Mouse (Mus musculus) MEL (cell line): ENCODE measurements around the gene Tor4a.

Experiments used
- CHD1 ChIP-seq: IDR thresholded peaks from 2 replicates; pipeline ENCODE4 v1.6.1; 2012; ENCODE audit warnings: low read depth, mild to moderate bottlenecking, inconsistent platforms, low read length, improper control_type of control experiment
- CTCF ChIP-seq, 3 experiments: IDR thresholded peaks in 2 of 3; conservative IDR thresholded peaks in 1 of 3; 2 replicates each; pipeline ENCODE4 v1.5.1; 2011 to 2012; ENCODE audit warnings: low read length in 3 of 3, low read depth in 2 of 3, mild to moderate bottlenecking in 2 of 3, improper control_type of control experiment in 1 of 3, inconsistent platforms in 1 of 3, mixed read lengths in 1 of 3, moderate library complexity in 1 of 3; ENCODE audit not compliant: control insufficient read depth in 1 of 3, insufficient read depth in 1 of 3, poor library complexity in 1 of 3, severe bottlenecking in 1 of 3
- E2F4 ChIP-seq: IDR thresholded peaks from 2 replicates; pipeline ENCODE4 v1.6.1; 2011; ENCODE audit warnings: low read depth, low read length, improper control_type of control experiment, borderline replicate concordance
- EP300 ChIP-seq, 2 experiments: IDR thresholded peaks; 2 replicates each; pipeline ENCODE4 v1.6.1; 2011; ENCODE audit warnings: improper control_type of control experiment in 2 of 2, low read length in 2 of 2, low read depth in 1 of 2, mild to moderate bottlenecking in 1 of 2
- GATA1 ChIP-seq: IDR thresholded peaks from 2 replicates; pipeline ENCODE4 v1.6.1; 2011; ENCODE audit warnings: low read depth, low read length, improper control_type of control experiment
- MAX ChIP-seq: IDR thresholded peaks from 2 replicates; pipeline ENCODE4 v1.6.1; 2011; ENCODE audit warnings: low read length, improper control_type of control experiment
- MYB ChIP-seq: IDR thresholded peaks from 2 replicates; pipeline ENCODE4 v1.6.1; 2011; ENCODE audit warnings: mild to moderate bottlenecking, low read depth, low read length, improper control_type of control experiment
- POLR2A ChIP-seq, 2 experiments: IDR thresholded peaks; 2 replicates each; pipeline ENCODE4 v1.6.1; 2011 to 2012; ENCODE audit warnings: low read length in 2 of 2, mild to moderate bottlenecking in 2 of 2, control low read depth in 1 of 2, improper control_type of control experiment in 1 of 2, low read depth in 1 of 2, moderate library complexity in 1 of 2; ENCODE audit not compliant: control insufficient read depth in 1 of 2, insufficient read depth in 1 of 2, poor library complexity in 1 of 2
- TCF12 ChIP-seq: IDR thresholded peaks from 2 replicates; pipeline ENCODE4 v1.6.1; 2014; ENCODE audit warnings: low read depth, mild to moderate bottlenecking, inconsistent platforms, low read length, improper control_type of control experiment, moderate library complexity
- USF1 ChIP-seq: IDR thresholded peaks from 2 replicates; pipeline ENCODE4 v1.6.1; 2014; ENCODE audit warnings: low read depth, mild to moderate bottlenecking, inconsistent platforms, low read length, improper control_type of control experiment, moderate library complexity
- ZNF384 ChIP-seq: IDR thresholded peaks from 2 replicates; pipeline ENCODE4 v1.6.1; 2012; ENCODE audit warnings: low read depth, mild to moderate bottlenecking, inconsistent platforms, low read length, improper control_type of control experiment

DNA sequence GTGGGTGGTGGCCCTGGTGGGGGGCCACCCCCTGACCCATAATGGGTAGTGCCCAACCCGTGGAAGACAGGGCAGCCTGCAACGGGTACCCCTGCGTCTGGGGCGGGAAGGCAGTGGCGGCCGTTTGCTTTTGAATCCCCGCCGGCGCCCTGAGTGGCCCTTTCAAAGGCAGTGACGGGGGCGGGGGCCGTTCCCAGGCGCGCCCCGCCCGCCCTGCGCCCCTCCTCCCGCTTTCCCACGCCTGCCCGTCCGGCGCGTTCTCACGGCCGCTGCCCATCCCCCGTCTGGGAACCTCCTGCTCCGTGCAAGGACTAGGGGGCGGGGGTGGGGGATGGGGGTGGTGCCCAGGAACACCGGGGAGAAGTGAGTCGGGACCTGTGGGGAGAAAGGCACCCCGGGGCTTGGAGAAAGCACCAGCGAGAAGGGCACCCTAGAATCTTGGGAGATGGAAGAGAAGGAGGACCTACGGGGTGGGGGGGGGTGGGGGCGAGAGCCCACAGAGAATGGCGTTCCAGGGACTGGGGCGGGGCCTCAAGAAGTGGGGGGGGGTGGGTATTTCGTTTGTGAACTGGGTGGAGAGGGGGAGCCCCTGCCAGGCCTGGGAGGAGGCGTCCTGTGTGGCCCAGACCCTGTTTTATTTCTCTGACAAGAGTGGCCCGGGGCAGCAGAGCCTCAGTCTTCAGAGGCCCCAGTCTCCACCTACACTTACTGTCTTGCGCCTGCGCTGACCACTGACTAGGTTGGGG, 28.6 kb downstream of the Tor4a start:
- TF ChIP-seq CTCF (IDR thresholded peaks at IDR 0.05 in 2 of 3, conservative IDR thresholded peaks at IDR 0.05 in 1 of 3; ENCODE audit: control insufficient read depth in 1 of 3, insufficient read depth in 1 of 3, low read depth in 2 of 3, low read length in 3 of 3, poor library complexity in 1 of 3, severe bottlenecking in 1 of 3) (no peak), ZNF384 (no peak), CHD1 (no peak), MAX (no peak), MYB (no peak), E2F4 (peak; percentile 64; the same call in 1 of the 2 replicates), TCF12 (no peak), EP300 (IDR thresholded peaks at IDR 0.05; ENCODE audit: low read depth in 1 of 2, low read length in 2 of 2) (peak in 1 of 2 experiments; percentile 17; a peak in 1 of 4 replicates), POLR2A (IDR thresholded peaks at IDR 0.05; ENCODE audit: control insufficient read depth in 1 of 2, insufficient read depth in 1 of 2, low read depth in 1 of 2, low read length in 2 of 2, poor library complexity in 1 of 2) (peak in 1 of 2 experiments; percentile 48; a peak in 1 of 4 replicates), USF1 (no peak), GATA1 (no peak)
